Comparison of ENCODE assay signal across 21 mouse cellular contexts in the genomic region with DNA sequence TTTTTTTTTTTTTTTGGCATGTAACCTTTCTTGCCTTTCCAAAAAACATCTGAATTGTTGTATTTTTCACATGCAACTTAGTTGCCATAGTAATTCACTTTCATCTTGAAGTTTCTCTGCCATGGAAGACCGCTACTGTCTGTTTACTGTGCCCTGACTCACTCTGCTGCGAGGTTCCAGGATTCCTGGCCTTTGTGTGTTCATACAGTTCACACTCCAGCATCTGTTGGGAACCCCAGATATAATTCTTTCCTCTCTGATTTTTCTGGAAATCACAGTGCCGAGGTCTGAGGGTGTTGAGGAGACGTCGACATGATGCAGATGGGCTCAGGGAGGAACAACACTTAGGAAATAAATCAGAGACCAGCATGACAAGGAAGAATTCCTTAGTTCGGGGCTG.
"Had no signal": no experiment of that assay in that cellular context is flagged by ENCODE, and none has a peak within 500 bp of the region (broad histone marks: within the 10 kb centered on the region; RNA-seq: fewer than 3 reads in every experiment).

No protein-coding gene starts in this region.

- H3K4me2 ChIP-seq: liver, embryonic 13.5 days; liver, embryonic 15.5 days; midbrain, embryonic 12.5 days; neural tube, embryonic 13.5 days; neural tube, embryonic 15.5 days had no signal

- H3K27me3 ChIP-seq: liver, embryonic 13.5 days; liver, embryonic 15.5 days; megakaryocyte, embryonic 14.5 days; midbrain, embryonic 12.5 days; neural tube, embryonic 13.5 days; neural tube, embryonic 15.5 days had no signal

- H3K4me1 ChIP-seq: liver, embryonic 13.5 days; liver, embryonic 15.5 days had no signal

- H3K9me3 ChIP-seq: liver, embryonic 13.5 days; liver, embryonic 15.5 days; megakaryocyte, embryonic 14.5 days; midbrain, embryonic 10.5 days; midbrain, embryonic 12.5 days; neural tube, embryonic 13.5 days; neural tube, embryonic 15.5 days had no signal

- DNase-seq: liver, embryonic 13.5 days; liver, postnatal 0 days; lung, adult 2 months; midbrain, embryonic 14.5 days; retina, postnatal 1 day; right cerebral cortex, adult 18-20 months; right cerebral cortex, postnatal 25 days; right cerebral cortex, postnatal 4 days; spleen, adult 18-20 months; thymus, adult 18-20 months; thymus, postnatal 14 days; thymus, postnatal 36 days had no signal

- H3K4me3 ChIP-seq: liver, embryonic 13.5 days; liver, embryonic 15.5 days; megakaryocyte, embryonic 14.5 days; midbrain, embryonic 10.5 days; midbrain, embryonic 12.5 days; myocyte; neural tube, embryonic 13.5 days; neural tube, embryonic 15.5 days had no signal

- H3K36me3 ChIP-seq: liver, embryonic 13.5 days; liver, embryonic 15.5 days; midbrain, embryonic 12.5 days; neural tube, embryonic 15.5 days had no signal

- H3K9ac ChIP-seq: liver, embryonic 13.5 days; liver, embryonic 15.5 days; liver, postnatal 0 days; midbrain, embryonic 12.5 days; neural tube, embryonic 13.5 days; neural tube, embryonic 15.5 days had no signal

- ATAC-seq: liver, postnatal 0 days; midbrain, embryonic 16.5 days had no signal

- H3K27ac ChIP-seq: liver, embryonic 13.5 days; liver, embryonic 15.5 days; macrophage; midbrain, embryonic 10.5 days; midbrain, embryonic 12.5 days; neural tube, embryonic 13.5 days; neural tube, embryonic 15.5 days had no signal
